Mouse (Mus musculus): ENCODE measurements around the gene Gtf2f2. TPM values are rescaled to one million over a fixed set of nuclear protein-coding genes. Genes with fewer than 3 reads are reported as not detected.

Gtf2f2 gene
- polyA plus RNA-seq (2012; rRNA removed) = 26.5 and 30.7 TPM in 2 replicates

GRCm38 (mm10) chr14:76010102-76011061, at the start of gene Gtf2f2:
TSS of gene Gtf2f2 (minus strand) at chr14:76010865.

GRCm38 (mm10) chr14:75954766-75955165, 55.9 kb downstream of the Gtf2f2 start, which contains the start of gene Kctd4:
TSS of gene Kctd4 (plus strand) at chr14:75955009.

Other genes with a start within 250 kb of the Gtf2f2 start
- gene Slc25a30, start 223.8 kb downstream of the Gtf2f2 start, polyA plus RNA-seq (2012; rRNA removed) = 15.7 and 17.4 TPM in 2 replicates
- 1,816 and 1,943 TPM in 2 replicates for gene Tpt1, start 165.8 kb downstream of the Gtf2f2 start, polyA plus RNA-seq (2012; rRNA removed)
- 3.2 and 3.7 TPM in 2 replicates for gene Kctd4, start 55.9 kb downstream of the Gtf2f2 start, polyA plus RNA-seq (2012; rRNA removed)
- 12.1 and 13.7 TPM in 2 replicates for gene Gpalpp1, start 99.9 kb upstream of the Gtf2f2 start, polyA plus RNA-seq (2012; rRNA removed)
- 9.0 and 9.2 TPM in 2 replicates for gene Nufip1, start 100.0 kb upstream of the Gtf2f2 start, polyA plus RNA-seq (2012; rRNA removed)

Data from central nervous system, embryonic 14 days (tissue).